Mouse (Mus musculus): ENCODE results near the gene Camk1d. TPM values are rescaled to one million over a fixed set of nuclear protein-coding genes. Genes with fewer than 3 reads are reported as not detected.

Gene Camk1d
- total and polyA plus RNA-seq, 3 experiments, result 2.6 to 10.8 (median 6.8) TPM

DNA sequence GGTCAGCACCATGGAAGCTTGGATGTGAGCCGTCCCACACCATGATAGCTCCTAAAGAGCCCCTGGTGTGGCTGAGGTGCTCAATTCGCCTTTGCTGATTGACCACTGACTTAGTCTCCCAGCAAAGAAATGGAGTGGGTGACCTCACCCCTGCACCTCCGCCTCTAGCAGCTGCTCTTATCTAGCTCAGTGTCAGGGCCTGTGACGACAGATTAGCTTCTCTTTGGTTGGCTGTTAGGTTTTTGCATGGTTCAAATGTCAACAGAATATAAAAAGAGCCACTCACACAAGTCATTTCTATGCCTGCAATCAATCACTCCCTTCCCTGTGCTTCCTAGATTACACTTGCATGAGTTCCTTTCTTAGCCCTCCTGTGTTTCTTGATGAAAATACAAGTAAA lies 89.9 kb downstream of the Camk1d start:
- ATAC-seq (ENCODE audit: extremely low read depth, insufficient number of reproducible peaks, low FRiP score, poor library complexity, severe bottlenecking) (peak; percentile 70), DNase-seq (ENCODE audit: low spot score) (peak; percentile 21)
- Histone ChIP-seq H3K9me3 (replicated peaks) (no peaks in the 10 kb centered on the region), H3K4me1 (ENCODE audit: insufficient read depth, low read depth, low read length) (peaks cover 20% of the 10 kb centered on the region), H3K36me3 (replicated peaks) (no peaks in the 10 kb centered on the region), H3K4me3 (ENCODE audit: low read depth, low read length) (no peak overlapping the region; the same call in 1 of the 2 replicates), H3K27me3 (ENCODE audit: insufficient read depth, low read length) (no peaks in the 10 kb centered on the region)
- TF ChIP-seq TAL1 (conservative IDR thresholded peaks at IDR 0.05; ENCODE audit: low read depth, low read length) (no peak), GATA1 (IDR thresholded peaks at IDR 0.05; ENCODE audit: borderline replicate concordance, low read length) (no peak), GATA2 (IDR thresholded peaks at IDR 0.05; ENCODE audit: borderline replicate concordance, low read depth, low read length) (no peak), CTCF (IDR thresholded peaks at IDR 0.05; ENCODE audit: low read depth, low read length) (no peak), POLR2AphosphoS5 (IDR thresholded peaks at IDR 0.05; ENCODE audit: insufficient replicate concordance, low read depth, low read length) (no peak)

DNA sequence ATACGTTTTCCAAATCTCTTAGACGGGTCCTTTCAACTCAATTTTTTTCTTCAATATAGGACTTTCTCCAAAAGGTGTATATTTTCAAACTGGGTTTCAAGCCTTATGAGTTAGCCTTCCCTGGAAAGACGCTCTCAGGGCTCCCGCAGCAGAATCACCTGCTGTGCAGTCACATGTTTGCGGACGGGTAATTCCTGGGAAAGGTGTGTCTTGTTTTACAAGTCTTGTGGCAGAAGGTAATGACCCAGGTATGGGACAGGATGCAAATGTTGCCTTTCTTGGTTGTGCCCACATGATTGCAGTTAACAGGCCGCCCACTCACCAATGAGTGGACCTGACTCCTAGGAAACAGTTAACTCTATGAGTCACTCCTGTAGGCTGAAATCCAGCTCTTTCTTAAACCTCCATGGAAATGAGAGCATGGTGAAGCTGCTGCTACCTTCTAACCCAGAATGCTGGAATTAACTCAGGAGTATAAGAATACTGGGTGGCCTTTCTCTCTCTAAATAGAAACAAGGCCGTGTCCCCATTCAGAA lies 95.9 kb downstream of the Camk1d start:
- Histone ChIP-seq H3K4me3 (ENCODE audit: low read depth, low read length) (no peak overlapping the region), H3K36me3 (replicated peaks) (no peaks in the 10 kb centered on the region), H3K4me1 (ENCODE audit: insufficient read depth, low read depth, low read length) (peaks cover 47% of the 10 kb centered on the region), H3K9me3 (replicated peaks) (no peaks in the 10 kb centered on the region), H3K27me3 (ENCODE audit: insufficient read depth, low read length) (no peaks in the 10 kb centered on the region)
- ATAC-seq (ENCODE audit: extremely low read depth, insufficient number of reproducible peaks, low FRiP score, poor library complexity, severe bottlenecking) (no peak), DNase-seq (ENCODE audit: low spot score) (no peak)
- TF ChIP-seq GATA2 (IDR thresholded peaks at IDR 0.05; ENCODE audit: borderline replicate concordance, low read depth, low read length) (no peak), CTCF (IDR thresholded peaks at IDR 0.05; ENCODE audit: low read depth, low read length) (no peak), GATA1 (IDR thresholded peaks at IDR 0.05; ENCODE audit: borderline replicate concordance, low read length) (no peak), TAL1 (conservative IDR thresholded peaks at IDR 0.05; ENCODE audit: low read depth, low read length) (no peak), POLR2AphosphoS5 (IDR thresholded peaks at IDR 0.05; ENCODE audit: insufficient replicate concordance, low read depth, low read length) (no peak)

DNA sequence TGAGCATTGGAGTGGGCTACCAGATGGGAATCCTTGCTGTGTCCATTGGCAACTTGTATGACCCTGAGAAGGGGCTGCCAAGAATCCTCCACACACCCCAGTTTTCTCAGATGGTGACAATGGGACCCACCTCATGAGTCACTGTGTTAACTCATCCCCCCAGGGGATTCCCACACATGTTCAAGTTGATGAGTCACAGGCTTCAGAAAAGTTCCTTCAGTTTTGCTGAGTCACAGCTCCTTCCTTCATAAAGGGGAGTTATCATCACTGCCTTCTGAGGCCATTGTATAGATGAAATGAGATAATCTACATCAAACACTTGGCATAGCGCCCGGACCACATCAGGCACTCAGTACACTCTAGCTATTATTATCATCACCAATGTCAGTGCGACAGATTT lies 99.4 kb downstream of the Camk1d start:
- DNase-seq (ENCODE audit: low spot score) (peak; percentile 58), ATAC-seq (ENCODE audit: extremely low read depth, insufficient number of reproducible peaks, low FRiP score, poor library complexity, severe bottlenecking) (peak; percentile 87)
- H3K27me3 ChIP-seq (ENCODE audit: insufficient read depth, low read length), result no peaks in the 10 kb centered on the region
- no peaks in the 10 kb centered on the region for H3K9me3 ChIP-seq (replicated peaks)
- no peak for TF ChIP-seq GATA1 (IDR thresholded peaks at IDR 0.05; ENCODE audit: borderline replicate concordance, low read length)
- TF ChIP-seq TAL1 (conservative IDR thresholded peaks at IDR 0.05; ENCODE audit: low read depth, low read length), result peak; percentile 80
- peak overlapping the region; percentile 40; the same call in 1 of the 2 replicates for H3K4me3 ChIP-seq (ENCODE audit: low read depth, low read length)
- no peaks in the 10 kb centered on the region for H3K36me3 ChIP-seq (replicated peaks)
- peaks cover 70% of the 10 kb centered on the region for H3K4me1 ChIP-seq (ENCODE audit: insufficient read depth, low read depth, low read length)

DNA sequence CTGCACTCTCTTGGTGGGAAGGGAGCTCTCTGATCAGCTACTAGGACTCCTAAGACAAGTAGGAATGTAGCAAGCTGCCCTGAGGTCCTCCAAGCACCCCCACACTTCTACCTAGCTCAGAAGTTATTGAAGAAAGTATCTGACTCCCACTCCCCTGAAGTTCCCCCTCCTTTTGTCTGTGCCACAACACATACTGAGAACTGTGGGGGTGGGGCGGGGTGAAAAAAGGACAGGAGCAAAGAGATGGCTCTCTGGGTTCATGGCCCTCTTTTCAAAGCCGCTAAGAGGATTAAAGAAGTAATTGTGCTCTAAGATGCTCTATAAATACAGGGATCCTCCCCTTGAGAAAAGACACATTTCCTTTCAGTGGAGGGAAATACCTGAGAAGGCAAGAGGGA lies 100.0 kb downstream of the Camk1d start:
- H3K36me3 ChIP-seq (replicated peaks), result no peaks in the 10 kb centered on the region
- TF ChIP-seq TAL1 (conservative IDR thresholded peaks at IDR 0.05; ENCODE audit: low read depth, low read length) (no peak), CTCF (IDR thresholded peaks at IDR 0.05; ENCODE audit: low read depth, low read length) (no peak), POLR2AphosphoS5 (IDR thresholded peaks at IDR 0.05; ENCODE audit: insufficient replicate concordance, low read depth, low read length) (no peak), GATA2 (IDR thresholded peaks at IDR 0.05; ENCODE audit: borderline replicate concordance, low read depth, low read length) (no peak), GATA1 (IDR thresholded peaks at IDR 0.05; ENCODE audit: borderline replicate concordance, low read length) (no peak)
- ATAC-seq (ENCODE audit: extremely low read depth, insufficient number of reproducible peaks, low FRiP score, poor library complexity, severe bottlenecking), result no peak
- no peaks in the 10 kb centered on the region for H3K27me3 ChIP-seq (ENCODE audit: insufficient read depth, low read length)
- H3K4me1 ChIP-seq (ENCODE audit: insufficient read depth, low read depth, low read length), result peaks cover 73% of the 10 kb centered on the region
- no peak for DNase-seq (ENCODE audit: low spot score)
- H3K4me3 ChIP-seq (ENCODE audit: low read depth, low read length), result peak overlapping the region; percentile 65; the same call in 1 of the 2 replicates
- no peaks in the 10 kb centered on the region for H3K9me3 ChIP-seq (replicated peaks)

- Histone ChIP-seq H3K4me3 (ENCODE audit: low read depth, low read length) (peak overlapping the region; percentile 65; the same call in 1 of the 2 replicates), H3K4me1 (ENCODE audit: insufficient read depth, low read depth, low read length) (peaks cover 71% of the 10 kb centered on the region)
- ATAC-seq (ENCODE audit: extremely low read depth, insufficient number of reproducible peaks, low FRiP score, poor library complexity, severe bottlenecking), result peak; percentile 50
These were observed 100.5 kb downstream of the Camk1d start for GRCm38 (mm10) chr2:5613651-5614307.

GRCm38 (mm10) chr2:5611601-5612000 lies 102.7 kb downstream of the Camk1d start:
- Histone ChIP-seq H3K27me3 (ENCODE audit: insufficient read depth, low read length) (no peaks in the 10 kb centered on the region), H3K36me3 (replicated peaks) (no peaks in the 10 kb centered on the region), H3K9me3 (replicated peaks) (no peaks in the 10 kb centered on the region), H3K4me3 (ENCODE audit: low read depth, low read length) (no peak overlapping the region), H3K4me1 (ENCODE audit: insufficient read depth, low read depth, low read length) (peaks cover 60% of the 10 kb centered on the region)
- DNase-seq (ENCODE audit: low spot score) (no peak), ATAC-seq (ENCODE audit: extremely low read depth, insufficient number of reproducible peaks, low FRiP score, poor library complexity, severe bottlenecking) (no peak)
- TF ChIP-seq GATA1 (IDR thresholded peaks at IDR 0.05; ENCODE audit: borderline replicate concordance, low read length) (no peak), GATA2 (IDR thresholded peaks at IDR 0.05; ENCODE audit: borderline replicate concordance, low read depth, low read length) (no peak), POLR2AphosphoS5 (IDR thresholded peaks at IDR 0.05; ENCODE audit: insufficient replicate concordance, low read depth, low read length) (no peak), TAL1 (conservative IDR thresholded peaks at IDR 0.05; ENCODE audit: low read depth, low read length) (no peak), CTCF (IDR thresholded peaks at IDR 0.05; ENCODE audit: low read depth, low read length) (no peak)

More at GRCm38 (mm10) chr2:5613651-5614307, 100.5 kb downstream of the Camk1d start:
- H3K36me3 ChIP-seq (replicated peaks), result no peaks in the 10 kb centered on the region
- H3K27me3 ChIP-seq (ENCODE audit: insufficient read depth, low read length), result no peaks in the 10 kb centered on the region
- TF ChIP-seq POLR2AphosphoS5 (IDR thresholded peaks at IDR 0.05; ENCODE audit: insufficient replicate concordance, low read depth, low read length), result no peak
- no peak for TF ChIP-seq GATA2 (IDR thresholded peaks at IDR 0.05; ENCODE audit: borderline replicate concordance, low read depth, low read length)
- TF ChIP-seq CTCF (IDR thresholded peaks at IDR 0.05; ENCODE audit: low read depth, low read length), result no peak
- no peak for TF ChIP-seq TAL1 (conservative IDR thresholded peaks at IDR 0.05; ENCODE audit: low read depth, low read length)
- TF ChIP-seq GATA1 (IDR thresholded peaks at IDR 0.05; ENCODE audit: borderline replicate concordance, low read length), result no peak
- H3K9me3 ChIP-seq (replicated peaks), result no peaks in the 10 kb centered on the region
- peak; percentile 57 for DNase-seq (ENCODE audit: low spot score)
